Mouse (Mus musculus): ENCODE data around the gene Shoc2. TPM values are rescaled to one million over a fixed set of nuclear protein-coding genes. Genes with fewer than 3 reads are reported as not detected.

Shoc2 gene
- total and polyA plus RNA-seq, 3 experiments: 12.3 to 26.1 (median 25.4) TPM

DNA sequence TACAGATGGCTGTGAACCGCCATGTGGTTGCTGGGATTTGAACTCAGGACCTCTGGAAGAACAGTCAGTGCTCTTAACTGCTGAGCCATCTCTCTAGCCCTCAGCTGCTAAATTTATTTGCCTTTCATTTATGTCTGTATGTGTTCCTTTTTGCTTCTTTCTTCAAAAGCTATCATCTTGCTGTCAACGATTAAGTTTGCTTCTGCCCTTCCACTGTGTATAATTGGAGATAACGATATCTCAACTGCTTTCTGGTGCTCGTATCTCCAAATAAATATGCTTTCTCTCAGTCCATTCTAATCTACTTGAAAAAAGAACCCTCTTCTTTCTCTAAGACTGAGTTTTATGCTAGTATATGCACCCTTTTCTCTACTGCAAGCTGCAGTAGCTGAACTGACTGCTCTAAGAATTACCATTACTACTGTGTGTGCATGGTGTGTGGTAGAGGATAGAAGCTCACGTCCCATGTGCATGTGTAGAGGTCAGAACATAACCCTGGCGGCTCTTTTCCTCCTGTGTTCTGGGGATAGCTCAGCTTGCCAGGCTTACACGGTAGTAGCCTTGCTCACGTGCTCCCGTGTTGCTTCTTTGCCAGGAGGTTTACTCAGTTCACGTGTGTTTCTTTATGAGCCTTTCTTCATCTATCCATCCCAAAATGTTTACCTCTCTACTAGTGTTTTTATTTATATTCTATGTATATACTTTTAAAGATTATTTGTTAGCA, 21.0 kb downstream of the Shoc2 start:
- Histone ChIP-seq H3K9ac (ENCODE audit: low read depth, low read length) (no peak overlapping the region), H3K4me3 (no peak overlapping the region), H3K36me3 (ENCODE audit: control insufficient read depth, insufficient read depth, low read length) (no peaks in the 10 kb centered on the region), H3K27ac (no peak overlapping the region), H3K4me1 (ENCODE audit: control insufficient read depth, insufficient read depth, low read length) (no peaks in the 10 kb centered on the region), H3K27me3 (ENCODE audit: control insufficient read depth, insufficient read depth, low read length) (no peaks in the 10 kb centered on the region), H3K79me2 (replicated peaks; ENCODE audit: control insufficient read depth, insufficient read depth, low read length) (no peaks in the 10 kb centered on the region)
- intact Hi-C loops (cut with DNase I): no loop called here
- no peak for DNase-seq
- 63% methylated on average over 10 of the region's 10 CpGs for WGBS
- TF ChIP-seq POLR2A (IDR thresholded peaks at IDR 0.05; ENCODE audit: insufficient read depth, low read depth, low read length): no peak

DNA sequence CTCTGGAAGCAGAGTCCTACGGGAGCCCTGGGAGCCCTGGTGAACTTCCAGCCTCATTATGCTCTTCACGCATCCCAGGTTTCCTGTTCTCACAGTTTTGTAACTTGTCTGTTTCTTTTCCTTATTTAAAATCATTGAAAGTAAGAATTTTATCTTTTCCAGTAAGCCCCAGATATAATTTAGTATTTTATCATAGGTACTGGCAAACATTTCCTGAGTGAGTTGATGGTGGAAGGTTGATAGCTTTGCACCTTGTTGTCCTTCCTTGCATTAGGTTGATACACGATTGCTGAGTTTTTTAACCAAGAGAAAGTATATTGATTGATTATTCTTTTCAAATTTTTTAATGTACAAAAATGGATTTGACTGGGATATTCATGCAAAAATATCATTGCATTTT, 25.1 kb downstream of the Shoc2 start:
- TF ChIP-seq EP300 (IDR thresholded peaks at IDR 0.05; ENCODE audit: insufficient read depth, low read depth, low read length): no peak
- no peak for TF ChIP-seq CTCF (IDR thresholded peaks at IDR 0.05)
- TF ChIP-seq POLR2A (IDR thresholded peaks at IDR 0.05; ENCODE audit: insufficient read depth, low read depth, low read length): no peak
- H3K4me3 ChIP-seq: no peak overlapping the region
- H3K36me3 ChIP-seq (ENCODE audit: control insufficient read depth, insufficient read depth, low read length): no peaks in the 10 kb centered on the region
- peaks cover 3% of the 10 kb centered on the region for H3K4me1 ChIP-seq (ENCODE audit: control insufficient read depth, insufficient read depth, low read length)
- H3K9ac ChIP-seq (ENCODE audit: low read depth, low read length): no peak overlapping the region
- no peaks in the 10 kb centered on the region for H3K79me2 ChIP-seq (replicated peaks; ENCODE audit: control insufficient read depth, insufficient read depth, low read length)
- DNase-seq: no peak
- no peak overlapping the region for H3K27ac ChIP-seq
- no peaks in the 10 kb centered on the region for H3K27me3 ChIP-seq (ENCODE audit: control insufficient read depth, insufficient read depth, low read length)
- 64% methylated on average over 3 of the region's 3 CpGs for WGBS
- intact Hi-C loops (cut with DNase I): no loop called here

DNA sequence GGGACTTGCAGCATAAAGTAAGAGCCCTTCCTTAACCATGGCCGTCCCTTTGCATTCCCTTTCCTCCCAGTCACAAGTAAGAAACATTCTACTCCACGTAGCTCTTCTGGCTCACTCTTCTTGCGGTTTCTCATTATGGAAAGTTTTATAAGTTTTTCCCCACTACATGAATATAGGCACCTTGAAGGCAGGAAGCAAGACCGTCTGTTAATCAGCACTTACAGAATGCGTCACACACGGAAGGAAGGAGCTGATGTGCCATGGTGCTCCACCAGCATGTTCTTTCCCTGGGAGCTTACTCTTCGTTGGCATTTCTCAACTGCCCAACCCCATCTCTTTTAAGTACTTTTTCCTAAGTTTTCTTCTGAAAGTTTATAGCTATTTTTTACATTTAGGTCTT, 27.8 kb downstream of the Shoc2 start:
- WGBS: 42% methylated on average over 7 of the region's 7 CpGs
- no peaks in the 10 kb centered on the region for H3K36me3 ChIP-seq (ENCODE audit: control insufficient read depth, insufficient read depth, low read length)
- DNase-seq: no peak
- no peak for TF ChIP-seq CTCF (IDR thresholded peaks at IDR 0.05)
- no peak for TF ChIP-seq EP300 (IDR thresholded peaks at IDR 0.05; ENCODE audit: insufficient read depth, low read depth, low read length)
- no peak for TF ChIP-seq POLR2A (IDR thresholded peaks at IDR 0.05; ENCODE audit: insufficient read depth, low read depth, low read length)
- H3K27me3 ChIP-seq (ENCODE audit: control insufficient read depth, insufficient read depth, low read length): no peaks in the 10 kb centered on the region
- H3K79me2 ChIP-seq (replicated peaks; ENCODE audit: control insufficient read depth, insufficient read depth, low read length): peaks cover 2% of the 10 kb centered on the region; the same call in 1 of the 2 replicates
- H3K4me1 ChIP-seq (ENCODE audit: control insufficient read depth, insufficient read depth, low read length): peaks cover 3% of the 10 kb centered on the region
- H3K9ac ChIP-seq (ENCODE audit: low read depth, low read length): no peak overlapping the region
- intact Hi-C loops (cut with DNase I): no loop called here
- H3K4me3 ChIP-seq: no peak overlapping the region
- H3K27ac ChIP-seq: no peak overlapping the region

DNA sequence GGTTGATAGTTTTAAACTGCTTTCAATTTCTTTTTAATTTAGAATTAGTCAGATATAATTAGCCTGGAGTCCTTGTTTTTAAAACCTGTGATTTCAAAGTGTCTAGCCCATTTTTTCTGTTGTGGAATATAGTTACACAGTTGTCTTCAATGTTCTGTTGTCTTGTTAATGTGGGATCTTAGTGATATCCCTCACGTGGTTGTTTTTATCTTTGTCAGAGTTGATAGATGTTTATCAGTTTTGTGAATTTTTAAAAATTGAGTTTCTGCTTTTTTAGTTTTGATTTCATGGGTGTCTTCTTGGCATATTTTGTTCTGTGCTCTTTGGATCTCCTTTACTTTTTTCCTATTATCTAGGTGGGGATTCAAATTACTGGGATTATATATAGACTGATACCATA, 29.6 kb downstream of the Shoc2 start:
- no peak for DNase-seq
- WGBS: 50% methylated on average over 1 of the region's 1 CpGs
- Histone ChIP-seq H3K36me3 (ENCODE audit: control insufficient read depth, insufficient read depth, low read length) (no peaks in the 10 kb centered on the region), H3K4me1 (ENCODE audit: control insufficient read depth, insufficient read depth, low read length) (peaks cover 3% of the 10 kb centered on the region), H3K9ac (ENCODE audit: low read depth, low read length) (no peak overlapping the region), H3K27ac (no peak overlapping the region), H3K79me2 (replicated peaks; ENCODE audit: control insufficient read depth, insufficient read depth, low read length) (peaks cover 4% of the 10 kb centered on the region), H3K4me3 (no peak overlapping the region), H3K27me3 (ENCODE audit: control insufficient read depth, insufficient read depth, low read length) (no peaks in the 10 kb centered on the region)
- TF ChIP-seq EP300 (IDR thresholded peaks at IDR 0.05; ENCODE audit: insufficient read depth, low read depth, low read length): no peak
- intact Hi-C loops (cut with DNase I): no loop called here

DNA sequence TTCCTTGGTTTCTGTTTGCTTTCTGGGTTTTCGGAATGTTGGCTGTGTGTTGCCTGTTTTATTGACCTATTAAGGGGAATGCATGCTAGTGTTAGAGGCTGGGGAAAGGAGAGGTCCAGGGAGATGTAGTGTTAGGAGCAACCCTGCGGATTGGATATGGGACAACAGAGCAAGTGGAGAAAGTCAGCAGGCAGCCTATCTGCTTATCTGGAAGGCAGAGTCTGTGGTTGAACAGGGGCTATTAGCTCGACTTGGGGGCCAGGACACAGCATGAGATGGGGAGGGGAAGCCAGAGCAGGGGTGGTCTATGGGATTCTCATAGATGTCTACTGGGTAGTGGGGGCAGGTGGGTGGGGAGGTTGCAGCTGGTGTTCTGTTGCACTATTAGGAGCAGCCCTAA, 37.9 kb downstream of the Shoc2 start:
- no peak for DNase-seq
- WGBS: 63% methylated on average over 3 of the region's 3 CpGs
- H3K79me2 ChIP-seq (replicated peaks; ENCODE audit: control insufficient read depth, insufficient read depth, low read length): peaks cover 2% of the 10 kb centered on the region
- intact Hi-C loops (cut with DNase I): no loop called here
- no peaks in the 10 kb centered on the region for H3K36me3 ChIP-seq (ENCODE audit: control insufficient read depth, insufficient read depth, low read length)
- no peak overlapping the region for H3K4me3 ChIP-seq
- H3K4me1 ChIP-seq (ENCODE audit: control insufficient read depth, insufficient read depth, low read length): peaks cover 2% of the 10 kb centered on the region; the same call in 1 of the 2 replicates
- H3K9ac ChIP-seq (ENCODE audit: low read depth, low read length): no peak overlapping the region
- no peak overlapping the region for H3K27ac ChIP-seq
- no peak for TF ChIP-seq POLR2A (IDR thresholded peaks at IDR 0.05; ENCODE audit: insufficient read depth, low read depth, low read length)
- no peak for TF ChIP-seq EP300 (IDR thresholded peaks at IDR 0.05; ENCODE audit: insufficient read depth, low read depth, low read length)
- no peak for TF ChIP-seq CTCF (IDR thresholded peaks at IDR 0.05)
- H3K27me3 ChIP-seq (ENCODE audit: control insufficient read depth, insufficient read depth, low read length): no peaks in the 10 kb centered on the region

DNA sequence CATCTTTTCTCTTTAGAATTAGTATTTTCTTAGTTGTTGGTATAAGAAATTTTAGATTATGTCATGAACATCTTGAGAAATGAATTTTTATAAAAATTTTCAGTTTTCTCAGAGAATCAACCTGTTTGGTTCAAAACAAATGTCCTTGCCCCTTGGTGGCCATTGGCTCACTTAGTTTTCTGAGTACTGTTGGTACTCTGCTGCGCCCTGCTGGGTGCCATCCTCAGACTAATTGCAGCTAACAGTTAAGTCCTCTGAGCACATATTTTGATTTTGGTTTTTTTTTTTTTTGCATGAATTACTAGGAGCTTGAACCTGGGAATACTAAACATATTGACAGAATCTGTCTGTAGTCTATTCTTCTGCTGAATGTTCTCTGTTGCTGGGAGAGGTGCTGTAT, 39.2 kb downstream of the Shoc2 start:
- WGBS: 100% methylated on average over 1 of the region's 1 CpGs
- no peak overlapping the region for H3K9ac ChIP-seq (ENCODE audit: low read depth, low read length)
- H3K27ac ChIP-seq: no peak overlapping the region
- H3K36me3 ChIP-seq (ENCODE audit: control insufficient read depth, insufficient read depth, low read length): peaks cover 4% of the 10 kb centered on the region
- no peak overlapping the region for H3K4me3 ChIP-seq
- peak; percentile 60 for TF ChIP-seq CTCF (IDR thresholded peaks at IDR 0.05)
- no peak for TF ChIP-seq EP300 (IDR thresholded peaks at IDR 0.05; ENCODE audit: insufficient read depth, low read depth, low read length)
- H3K79me2 ChIP-seq (replicated peaks; ENCODE audit: control insufficient read depth, insufficient read depth, low read length): no peaks in the 10 kb centered on the region
- no peak for DNase-seq
- intact Hi-C loops (cut with DNase I): no loop called here
- H3K4me1 ChIP-seq (ENCODE audit: control insufficient read depth, insufficient read depth, low read length): peaks cover 2% of the 10 kb centered on the region; the same call in 1 of the 2 replicates
- H3K27me3 ChIP-seq (ENCODE audit: control insufficient read depth, insufficient read depth, low read length): no peaks in the 10 kb centered on the region
